Mouse (Mus musculus): ENCODE measurements around the gene Clip2. TPM values are rescaled to one million over a fixed set of nuclear protein-coding genes. Genes with fewer than 3 reads are reported as not detected.

Gene Clip2
- polyA plus RNA-seq, 1 experiment from 2014 or later = 1.0 TPM

- H3K36me3 ChIP-seq (ENCODE audit: control insufficient read depth, insufficient read depth, low read length) = no peaks in the 10 kb centered on the region
- no peaks in the 10 kb centered on the region for H3K4me1 ChIP-seq (replicated peaks; ENCODE audit: control insufficient read depth, insufficient read depth)
- H3K27ac ChIP-seq (replicated peaks) = no peak overlapping the region
- no peaks in the 10 kb centered on the region for H3K27me3 ChIP-seq (ENCODE audit: control insufficient read depth, insufficient read depth, low read length)
- ATAC-seq (ENCODE audit: low FRiP score, low TSS enrichment) = no peak
- H3K9ac ChIP-seq (ENCODE audit: low read length) = no peak overlapping the region
- H3K4me2 ChIP-seq (replicated peaks; ENCODE audit: low read depth) = no peak overlapping the region
- TF ChIP-seq EP300 (optimal IDR thresholded peaks at IDR 0.05) (no peak), CTCF (IDR thresholded peaks at IDR 0.05; ENCODE audit: low read depth) (no peak)
- H3K4me3 ChIP-seq (ENCODE audit: low read depth, low read length) = no peak overlapping the region
- DNase-seq (ENCODE audit: low spot score) = no peak
- WGBS = 67% methylated on average over 1 of the region's 1 CpGs
- no peaks in the 10 kb centered on the region for H3K9me3 ChIP-seq (ENCODE audit: control insufficient read depth, low read length)
Measured at GRCm38 (mm10) chr5:134465197-134465596, 87.0 kb downstream of the Clip2 start.

DNA sequence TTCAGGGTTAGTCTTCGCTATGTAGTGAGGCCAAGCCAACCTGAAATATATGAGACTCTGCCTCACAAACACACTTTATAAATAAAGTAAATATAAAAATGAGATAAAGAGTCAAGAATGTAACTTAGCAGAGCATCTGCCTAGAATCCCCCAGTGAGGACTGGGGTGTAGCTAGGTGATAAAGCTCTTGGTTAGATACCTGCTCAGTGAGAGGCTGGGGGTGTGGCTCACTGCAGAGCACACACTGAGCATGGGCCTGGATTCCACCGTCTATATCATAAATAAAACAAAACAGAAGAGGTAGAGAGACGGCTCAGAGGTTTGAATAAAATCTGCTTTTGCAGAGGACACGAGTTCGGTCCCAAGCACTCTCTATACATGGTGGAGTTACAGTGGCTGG is 88.0 kb downstream of the Clip2 start:
- Histone ChIP-seq H3K9ac (ENCODE audit: low read length) (no peak overlapping the region), H3K4me3 (ENCODE audit: low read depth, low read length) (no peak overlapping the region), H3K4me1 (replicated peaks; ENCODE audit: control insufficient read depth, insufficient read depth) (no peaks in the 10 kb centered on the region), H3K36me3 (ENCODE audit: control insufficient read depth, insufficient read depth, low read length) (no peaks in the 10 kb centered on the region), H3K9me3 (ENCODE audit: control insufficient read depth, low read length) (no peaks in the 10 kb centered on the region), H3K27ac (replicated peaks) (no peak overlapping the region), H3K4me2 (replicated peaks; ENCODE audit: low read depth) (no peak overlapping the region), H3K27me3 (ENCODE audit: control insufficient read depth, insufficient read depth, low read length) (no peaks in the 10 kb centered on the region)
- ATAC-seq (ENCODE audit: low FRiP score, low TSS enrichment) (no peak), DNase-seq (ENCODE audit: low spot score) (no peak)
- WGBS = 68% methylated on average over 5 of the region's 5 CpGs
- no peak for TF ChIP-seq CTCF (IDR thresholded peaks at IDR 0.05; ENCODE audit: low read depth)
- TF ChIP-seq EP300 (optimal IDR thresholded peaks at IDR 0.05) = no peak

- 79% methylated on average over 8 of the region's 8 CpGs for WGBS
- no peaks in the 10 kb centered on the region for H3K27me3 ChIP-seq (ENCODE audit: control insufficient read depth, insufficient read depth, low read length)
- no peaks in the 10 kb centered on the region for H3K9me3 ChIP-seq (ENCODE audit: control insufficient read depth, low read length)
- no peak for TF ChIP-seq EP300 (optimal IDR thresholded peaks at IDR 0.05)
- TF ChIP-seq CTCF (IDR thresholded peaks at IDR 0.05; ENCODE audit: low read depth) = no peak
- DNase-seq (ENCODE audit: low spot score) = no peak
- H3K36me3 ChIP-seq (ENCODE audit: control insufficient read depth, insufficient read depth, low read length) = no peaks in the 10 kb centered on the region
- H3K27ac ChIP-seq (replicated peaks) = no peak overlapping the region
- H3K4me3 ChIP-seq (ENCODE audit: low read depth, low read length) = no peak overlapping the region
- H3K4me1 ChIP-seq (replicated peaks; ENCODE audit: control insufficient read depth, insufficient read depth) = no peaks in the 10 kb centered on the region
- ATAC-seq (ENCODE audit: low FRiP score, low TSS enrichment) = no peak
- H3K9ac ChIP-seq (ENCODE audit: low read length) = no peak overlapping the region
- H3K4me2 ChIP-seq (replicated peaks; ENCODE audit: low read depth) = no peak overlapping the region
Measured at GRCm38 (mm10) chr5:134462731-134463130, 89.5 kb downstream of the Clip2 start.

DNA sequence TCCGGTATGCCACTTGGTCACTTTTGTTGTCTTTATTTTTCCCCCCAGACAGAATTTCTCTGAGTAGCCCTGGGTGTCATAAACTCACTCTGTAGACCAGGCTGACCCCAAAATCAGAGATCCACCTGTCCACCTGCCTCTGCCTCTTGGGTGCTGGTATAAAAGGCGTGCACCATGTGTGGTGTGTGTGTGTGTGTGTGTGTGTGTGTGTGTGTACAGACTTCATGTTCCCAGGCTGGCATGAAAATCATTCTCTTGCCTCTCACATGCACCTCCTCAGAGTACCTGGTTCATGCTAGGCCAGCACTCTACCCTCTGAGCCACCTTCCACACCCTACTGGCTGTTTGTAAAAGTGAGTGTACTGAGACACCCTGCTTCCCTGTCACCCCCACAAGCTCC is 89.9 kb downstream of the Clip2 start:
- Histone ChIP-seq H3K27me3 (ENCODE audit: control insufficient read depth, insufficient read depth, low read length) (no peaks in the 10 kb centered on the region), H3K27ac (replicated peaks) (no peak overlapping the region), H3K4me1 (replicated peaks; ENCODE audit: control insufficient read depth, insufficient read depth) (no peaks in the 10 kb centered on the region), H3K9ac (ENCODE audit: low read length) (no peak overlapping the region), H3K4me2 (replicated peaks; ENCODE audit: low read depth) (no peak overlapping the region), H3K9me3 (ENCODE audit: control insufficient read depth, low read length) (no peaks in the 10 kb centered on the region), H3K4me3 (ENCODE audit: low read depth, low read length) (no peak overlapping the region), H3K36me3 (ENCODE audit: control insufficient read depth, insufficient read depth, low read length) (no peaks in the 10 kb centered on the region)
- ATAC-seq (ENCODE audit: low FRiP score, low TSS enrichment) (0 out of 2 replicates have a peak, but pooled peaks have one; percentile 24), DNase-seq (ENCODE audit: low spot score) (no peak)
- TF ChIP-seq EP300 (optimal IDR thresholded peaks at IDR 0.05) (no peak), CTCF (IDR thresholded peaks at IDR 0.05; ENCODE audit: low read depth) (no peak)
- 92% methylated on average over 2 of the region's 2 CpGs for WGBS

DNA sequence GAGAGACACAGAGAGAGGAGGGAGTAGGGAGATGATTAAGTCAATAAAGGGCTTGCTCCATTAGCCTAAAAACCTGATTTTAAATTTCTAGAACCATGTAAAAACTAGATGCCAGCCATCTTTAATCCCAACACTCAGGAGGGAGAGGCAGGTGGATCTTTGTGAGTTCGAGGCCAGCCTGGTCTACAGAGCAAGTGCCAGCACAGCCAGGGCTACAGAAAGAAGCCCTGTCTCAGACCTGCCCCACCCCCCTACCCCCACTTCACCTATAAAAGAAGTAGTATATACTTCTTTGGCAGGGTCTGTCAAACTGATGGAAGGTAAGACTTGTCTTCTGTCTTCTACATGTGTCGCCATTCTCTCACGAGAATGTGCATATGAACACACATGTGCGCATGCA is 91.7 kb downstream of the Clip2 start:
- no peak for TF ChIP-seq EP300 (optimal IDR thresholded peaks at IDR 0.05)
- no peak for TF ChIP-seq CTCF (IDR thresholded peaks at IDR 0.05; ENCODE audit: low read depth)
- no peak overlapping the region for H3K27ac ChIP-seq (replicated peaks)
- DNase-seq (ENCODE audit: low spot score) (no peak), ATAC-seq (ENCODE audit: low FRiP score, low TSS enrichment) (no peak)
- H3K4me2 ChIP-seq (replicated peaks; ENCODE audit: low read depth) = no peak overlapping the region
- 93% methylated on average over 4 of the region's 4 CpGs for WGBS
- H3K4me3 ChIP-seq (ENCODE audit: low read depth, low read length) = no peak overlapping the region
- H3K27me3 ChIP-seq (ENCODE audit: control insufficient read depth, insufficient read depth, low read length) = no peaks in the 10 kb centered on the region
- no peaks in the 10 kb centered on the region for H3K9me3 ChIP-seq (ENCODE audit: control insufficient read depth, low read length)
- no peak overlapping the region for H3K9ac ChIP-seq (ENCODE audit: low read length)
- no peaks in the 10 kb centered on the region for H3K4me1 ChIP-seq (replicated peaks; ENCODE audit: control insufficient read depth, insufficient read depth)
- H3K36me3 ChIP-seq (ENCODE audit: control insufficient read depth, insufficient read depth, low read length) = no peaks in the 10 kb centered on the region

DNA sequence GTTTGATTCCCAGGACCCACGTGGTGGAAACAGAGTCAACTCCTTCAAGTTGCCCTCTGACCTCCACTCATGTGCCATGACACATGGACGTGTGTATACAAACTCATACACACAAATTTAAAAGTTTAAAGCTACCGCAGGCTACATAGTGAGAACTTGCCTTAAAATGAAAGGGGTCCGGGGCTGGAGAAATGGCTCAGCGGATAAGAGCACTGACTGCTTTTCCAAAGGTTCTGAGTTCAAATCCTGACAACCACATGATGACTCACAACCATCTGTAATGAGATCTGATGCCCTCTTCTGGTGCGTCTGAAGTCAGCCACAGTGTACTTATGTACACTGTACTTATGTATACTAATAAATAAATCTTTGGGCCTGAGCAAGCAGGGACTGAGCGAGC is 93.1 kb downstream of the Clip2 start:
- no peaks in the 10 kb centered on the region for H3K27me3 ChIP-seq (ENCODE audit: control insufficient read depth, insufficient read depth, low read length)
- no peak overlapping the region for H3K4me2 ChIP-seq (replicated peaks; ENCODE audit: low read depth)
- H3K36me3 ChIP-seq (ENCODE audit: control insufficient read depth, insufficient read depth, low read length) = no peaks in the 10 kb centered on the region
- DNase-seq (ENCODE audit: low spot score) = no peak
- H3K9me3 ChIP-seq (ENCODE audit: control insufficient read depth, low read length) = no peaks in the 10 kb centered on the region
- no peak overlapping the region for H3K4me3 ChIP-seq (ENCODE audit: low read depth, low read length)
- no peak overlapping the region for H3K9ac ChIP-seq (ENCODE audit: low read length)
- H3K4me1 ChIP-seq (replicated peaks; ENCODE audit: control insufficient read depth, insufficient read depth) = no peaks in the 10 kb centered on the region
- 84% methylated on average over 7 of the region's 7 CpGs for WGBS
- peak; percentile 17; the same call in 1 of the 2 replicates for TF ChIP-seq CTCF (IDR thresholded peaks at IDR 0.05; ENCODE audit: low read depth)
- no peak for TF ChIP-seq EP300 (optimal IDR thresholded peaks at IDR 0.05)
- H3K27ac ChIP-seq (replicated peaks) = no peak overlapping the region
- no peak for ATAC-seq (ENCODE audit: low FRiP score, low TSS enrichment)

Data from stomach, postnatal 0 days (tissue).